ENCODE assay signal across 20 mouse cellular contexts in the genomic region with DNA sequence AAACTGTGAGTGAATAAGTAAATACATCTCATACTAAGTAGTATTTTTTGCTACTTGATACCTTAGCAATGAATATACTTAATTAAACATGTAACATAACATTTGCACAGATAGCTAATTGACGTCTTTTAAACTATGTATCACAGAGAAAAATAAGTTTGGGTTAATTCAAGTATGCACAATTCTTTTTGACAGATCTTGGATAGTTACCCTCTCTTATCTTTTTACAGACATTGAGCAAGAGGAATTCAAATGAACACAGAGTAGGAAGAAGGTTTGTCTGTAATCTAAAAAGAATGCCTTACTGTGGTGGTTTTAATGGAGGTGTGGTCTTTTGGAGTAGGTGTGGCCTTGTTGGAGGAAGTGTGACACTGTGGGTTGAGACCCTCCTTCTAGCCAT.
A peak's percentile ranks its signal among the peaks of the same experiment; 100 is the strongest.
DNase-seq lines count a peak whose midpoint lies in the region; ATAC-seq lines count a peak whose summit lies in the region.
"Had no signal": no experiment of that assay in that cellular context is flagged by ENCODE, and none has a peak within 500 bp of the region (broad histone marks: within the 10 kb centered on the region; RNA-seq: fewer than 3 reads in every experiment).

No protein-coding gene starts in this region.

- no peak for ATAC-seq in frontal cortex, adult (ENCODE audit: low TSS enrichment)
- ATAC-seq: activated CD4-positive, CD25-positive, alpha-beta regulatory T cell, adult 4 months; CD4-positive, CD25-positive, alpha-beta regulatory T cell, adult 4 months; Patski had no signal

- peak; percentile 91 for DNase-seq in Muller cell, postnatal 12 days (ENCODE audit: inconsistent ontology term)
- peak; percentile 3 for DNase-seq in retina, embryonic 14.5 days (ENCODE audit: low spot score)
- peak; percentile 4 for DNase-seq in retina, postnatal 1 day
- DNase-seq in embryo, embryonic 10 days (ENCODE audit: low spot score): no peak
- no peak for DNase-seq in right cerebral cortex, postnatal 10 days (ENCODE audit: low spot score in 2 of 2)
- DNase-seq: adrenal gland, adult 2 months; adrenal gland, adult 8-10 months; adrenal gland, postnatal 10 days; adrenal gland, postnatal 14 days; adrenal gland, postnatal 25 days; adrenal gland, postnatal 36 days; B cell, adult 2 months; cerebellum, adult 11 months; cerebellum, adult 11-12 months; cerebellum, adult 18-20 months; cerebellum, adult 2 months had no signal

Comparison
In these comparisons a context has a peak if more than half of its experiments do, and no peak if none do; other contexts are left out.
1. DNase-seq: peak in Muller cell, postnatal 12 days (single experiment), retina, embryonic 14.5 days (single experiment) and retina, postnatal 1 day (single experiment); none in embryo, embryonic 10 days (single experiment) and right cerebral cortex, postnatal 10 days (0 of 2).